Mouse (Mus musculus) hindbrain, embryonic 11.5 days (tissue): ENCODE data around the gene Frem3. TPM values are rescaled to one million over a fixed set of nuclear protein-coding genes. Genes with fewer than 3 reads are reported as not detected.

Experiments used
- ATAC-seq: fragments of 200-750 bp; cut with Nextera tagmentation; 2 replicates; pipeline ENCODE4 v1.8.0; 2017; ENCODE audit warnings: mild to moderate bottlenecking, moderate TSS enrichment, moderate library complexity; ENCODE audit not compliant: low FRiP score
- DNase-seq: peaks from one replicate; pipeline ENCODE4 v3.0.0-alpha.2; 2015; ENCODE audit warnings: low spot score
- H3K27ac ChIP-seq: fragments of 300-500 bp; sonication (generic); 2 replicates; pipeline ENCODE4 v1.5.1; 2014; ENCODE audit warnings: mild to moderate bottlenecking, low read depth, low read length
- H3K27me3 ChIP-seq: fragments of 300-500 bp; sonication (generic); 2 replicates; pipeline ENCODE4 v1.6.1; 2014; ENCODE audit warnings: mild to moderate bottlenecking, low read length, moderate library complexity, mixed read lengths; ENCODE audit not compliant: control insufficient read depth, insufficient read depth
- H3K36me3 ChIP-seq: fragments of 300-500 bp; sonication (generic); 2 replicates; pipeline ENCODE4 v1.6.1; 2014; ENCODE audit warnings: mild to moderate bottlenecking, low read length, moderate library complexity, mixed read lengths; ENCODE audit not compliant: control insufficient read depth, insufficient read depth
- H3K4me1 ChIP-seq: fragments of 300-500 bp; sonication (generic); replicated peaks from 2 replicates; pipeline ENCODE4 v1.6.1; 2014; ENCODE audit warnings: low read length, mixed read lengths; ENCODE audit not compliant: control insufficient read depth, insufficient read depth
- H3K4me2 ChIP-seq: fragments of 300-500 bp; sonication (generic); replicated peaks from 2 replicates; pipeline ENCODE4 v1.6.1; 2014; ENCODE audit warnings: mild to moderate bottlenecking, low read depth, low read length
- H3K4me3 ChIP-seq: fragments of 300-500 bp; sonication (generic); 2 replicates; pipeline ENCODE4 v1.5.1; 2014; ENCODE audit warnings: low read depth, low read length
- H3K9ac ChIP-seq: fragments of 300-500 bp; sonication (generic); 2 replicates; pipeline ENCODE4 v1.6.1; 2014; ENCODE audit warnings: low read depth, low read length
- H3K9me3 ChIP-seq: fragments of 300-500 bp; sonication (generic); 2 replicates; pipeline ENCODE4 v1.6.1; 2016; ENCODE audit warnings: low read length; ENCODE audit not compliant: control insufficient read depth
- WGBS: fragments of 180-500 bp; shearing (Covaris S2); extraction: QIAGEN DNeasy Blood & Tissue Kit; methylation state at CpG from one replicate; pipeline ENCODE4 v1.1.7; 2014; 5-methylcytosine and 5-hydroxymethylcytosine counted together
- polyA plus RNA-seq: library from polyadenylated mRNA; unstranded; fragments of >200 nt; fragmentation: Nextera tagmentation; extraction: Ambion mirVana; gene quantifications from 2 replicates; pipeline ENCODE4 v1.2.1, GENCODE M21; 2014

Frem3 gene
- polyA plus RNA-seq, 1 experiment from 2014 or later: 0.03 TPM

DNA sequence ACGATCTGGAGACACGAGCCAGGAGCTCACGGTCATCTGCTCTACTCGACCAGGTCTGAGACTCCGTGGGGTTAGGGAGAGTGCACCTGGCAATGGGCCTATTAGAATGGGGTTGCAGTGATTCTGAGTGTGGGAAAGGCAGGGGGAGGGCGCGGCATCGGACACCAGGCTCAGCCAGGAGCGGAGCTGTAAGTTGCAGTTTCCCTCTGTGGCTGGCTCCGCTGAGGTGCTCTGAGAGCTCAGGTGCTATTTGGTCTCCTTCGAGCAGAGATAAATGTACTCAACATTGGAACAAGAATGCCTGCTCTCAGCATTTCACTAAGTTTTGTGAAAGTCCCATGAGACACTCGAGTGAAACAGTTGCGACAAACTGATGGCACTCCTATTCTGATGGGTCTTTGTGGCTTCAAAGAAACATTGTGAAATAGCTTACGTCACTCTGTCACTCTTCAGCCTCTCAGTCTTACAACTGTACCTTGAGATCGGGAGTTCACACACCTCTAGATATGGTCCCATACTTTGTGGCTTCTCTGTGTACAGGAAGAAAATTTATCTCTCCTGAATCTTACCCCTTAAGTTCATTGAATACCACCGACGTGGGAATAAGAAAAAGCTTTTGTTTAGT, 58.5 kb downstream of the Frem3 start:
- Histone ChIP-seq H3K4me2 (no peak overlapping the region), H3K27ac (no peak overlapping the region)
- WGBS: 77% methylated on average over 17 of the region's 17 CpGs

GRCm38 (mm10) chr8:80682594-80682993, 71.7 kb downstream of the Frem3 start:
- H3K9ac ChIP-seq: no peak overlapping the region
- no peaks in the 10 kb centered on the region for H3K4me1 ChIP-seq
- WGBS: 88% methylated on average over 5 of the region's 5 CpGs
- no peaks in the 10 kb centered on the region for H3K9me3 ChIP-seq
- no peak overlapping the region for H3K4me2 ChIP-seq
- ATAC-seq (no peak), DNase-seq (no peak)
- no peak overlapping the region for H3K27ac ChIP-seq
- H3K4me3 ChIP-seq: no peak overlapping the region
- no peaks in the 10 kb centered on the region for H3K27me3 ChIP-seq
- H3K36me3 ChIP-seq: no peaks in the 10 kb centered on the region

More for the DNA sequence above, 58.5 kb downstream of the Frem3 start:
- Histone ChIP-seq H3K4me1 (no peaks in the 10 kb centered on the region), H3K4me3 (no peak overlapping the region), H3K9ac (no peak overlapping the region), H3K27me3 (no peaks in the 10 kb centered on the region), H3K9me3 (no peaks in the 10 kb centered on the region), H3K36me3 (no peaks in the 10 kb centered on the region)
- ATAC-seq (no peak), DNase-seq (no peak)

GRCm38 (mm10) chr8:80683756-80684335, 73.0 kb downstream of the Frem3 start:
- Histone ChIP-seq H3K4me3 (no peak overlapping the region), H3K4me1 (no peaks in the 10 kb centered on the region), H3K27ac (no peak overlapping the region), H3K4me2 (no peak overlapping the region), H3K9ac (no peak overlapping the region), H3K36me3 (no peaks in the 10 kb centered on the region), H3K9me3 (no peaks in the 10 kb centered on the region), H3K27me3 (no peaks in the 10 kb centered on the region)
- 85% methylated on average over 5 of the region's 5 CpGs for WGBS
- no peak for ATAC-seq
- no peak for DNase-seq

GRCm38 (mm10) chr8:80688141-80688540, 77.3 kb downstream of the Frem3 start:
- ATAC-seq (peak; percentile 56; the same call in 1 of the 2 replicates), DNase-seq (peak; percentile 58)
- Histone ChIP-seq H3K27me3 (no peaks in the 10 kb centered on the region), H3K4me1 (no peaks in the 10 kb centered on the region), H3K36me3 (no peaks in the 10 kb centered on the region), H3K9ac (no peak overlapping the region), H3K4me3 (no peak overlapping the region), H3K9me3 (no peaks in the 10 kb centered on the region), H3K27ac (no peak overlapping the region), H3K4me2 (no peak overlapping the region)
- 48% methylated on average over 4 of the region's 4 CpGs for WGBS

GRCm38 (mm10) chr8:80710670-80711400, 100.0 kb downstream of the Frem3 start:
- Histone ChIP-seq H3K4me1 (no peaks in the 10 kb centered on the region), H3K9ac (no peak overlapping the region), H3K27ac (no peak overlapping the region), H3K36me3 (peaks cover 15% of the 10 kb centered on the region), H3K9me3 (no peaks in the 10 kb centered on the region), H3K4me3 (no peak overlapping the region), H3K4me2 (no peak overlapping the region), H3K27me3 (no peaks in the 10 kb centered on the region)
- DNase-seq: peak; percentile 27
- no peak for ATAC-seq
- 85% methylated on average over 4 of the region's 4 CpGs for WGBS

DNA sequence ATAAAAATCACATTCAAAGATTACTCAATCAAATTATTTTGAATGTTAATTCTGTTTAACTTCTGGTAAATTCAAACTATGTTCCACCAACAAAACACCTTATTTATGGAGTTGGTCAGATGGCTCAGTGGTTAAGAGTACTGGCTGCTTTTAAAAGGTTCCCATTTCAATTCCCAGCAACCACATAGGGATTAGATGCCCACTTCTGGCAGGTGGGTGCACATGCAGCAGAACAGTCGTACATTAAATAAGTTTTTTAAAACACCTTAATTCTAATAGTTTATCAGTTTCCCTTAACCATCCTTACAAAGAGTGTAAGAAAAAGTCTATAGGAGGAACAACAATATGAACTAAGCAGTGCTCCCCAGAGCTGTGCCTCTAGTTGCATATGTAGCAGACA, 103.6 kb downstream of the Frem3 start:
- no peak overlapping the region for H3K4me3 ChIP-seq
- 81% methylated on average over 1 of the region's 1 CpGs for WGBS
- DNase-seq (no peak), ATAC-seq (no peak)
- no peak overlapping the region for H3K27ac ChIP-seq
- no peaks in the 10 kb centered on the region for H3K9me3 ChIP-seq
- H3K4me1 ChIP-seq: no peaks in the 10 kb centered on the region
- no peak overlapping the region for H3K4me2 ChIP-seq
- H3K36me3 ChIP-seq: peaks cover 12% of the 10 kb centered on the region
- H3K27me3 ChIP-seq: no peaks in the 10 kb centered on the region
- H3K9ac ChIP-seq: no peak overlapping the region

- H3K27ac ChIP-seq: no peak overlapping the region
- H3K4me2 ChIP-seq: no peak overlapping the region
- H3K36me3 ChIP-seq: peaks cover 5% of the 10 kb centered on the region; the same call in 1 of the 2 replicates
- H3K4me1 ChIP-seq: no peaks in the 10 kb centered on the region
- H3K9ac ChIP-seq: no peak overlapping the region
- no peak overlapping the region for H3K4me3 ChIP-seq
- H3K9me3 ChIP-seq: no peaks in the 10 kb centered on the region
- no peak for ATAC-seq
- no peaks in the 10 kb centered on the region for H3K27me3 ChIP-seq
- DNase-seq: no peak
Measured at GRCm38 (mm10) chr8:80732326-80732725, 121.4 kb downstream of the Frem3 start.

DNA sequence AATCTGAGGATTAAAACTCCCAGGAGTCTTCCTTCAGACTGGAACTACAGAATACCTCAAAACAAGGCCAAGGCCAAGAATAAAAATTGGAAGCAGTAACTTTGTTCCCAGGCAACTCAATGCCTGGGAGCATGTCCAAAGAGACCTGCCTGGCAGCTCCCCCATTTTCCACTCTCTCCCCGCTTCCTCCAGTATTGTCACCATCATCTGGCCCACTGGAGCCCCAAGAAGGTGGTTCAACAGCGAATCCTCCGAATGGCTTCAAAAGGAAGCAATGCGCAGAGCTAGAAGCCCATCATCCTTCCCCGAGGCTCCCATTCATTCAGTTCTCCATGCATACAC, 127.1 kb downstream of the Frem3 start:
- ATAC-seq: no peak

More for the DNA sequence above, 127.1 kb downstream of the Frem3 start:
- peak overlapping the region; percentile 87 for H3K4me3 ChIP-seq
- peak overlapping the region; percentile 97 for H3K9ac ChIP-seq
- no peaks in the 10 kb centered on the region for H3K4me1 ChIP-seq
- peak overlapping the region; percentile 63 for H3K4me2 ChIP-seq
- peak overlapping the region; percentile 99 for H3K27ac ChIP-seq
- H3K36me3 ChIP-seq: no peaks in the 10 kb centered on the region
- WGBS: 1% methylated on average over 5 of the region's 5 CpGs
- no peaks in the 10 kb centered on the region for H3K27me3 ChIP-seq
- H3K9me3 ChIP-seq: no peaks in the 10 kb centered on the region
- no peak for DNase-seq
